Mouse (Mus musculus) forebrain, embryonic 13.5 days (tissue): ENCODE results near the gene Ssh2. TPM values are rescaled to one million over a fixed set of nuclear protein-coding genes. Genes with fewer than 3 reads are reported as not detected.

ENCODE experiments used
- polyA plus RNA-seq: library from polyadenylated mRNA; unstranded; fragments of >200 nt; fragmentation: Nextera tagmentation; extraction: Ambion mirVana; gene quantifications from 2 replicates; pipeline ENCODE4 v1.2.1, GENCODE M21; 2015

The Ssh2 gene
- polyA plus RNA-seq, 1 experiment from 2014 or later: 13.9 TPM

Other genes with a start within 250 kb of the Ssh2 start
- 0.14 and 0.44 TPM in 2 replicates for gene Slc6a4, start 217.7 kb upstream of the Ssh2 start, polyA plus RNA-seq
- 72.5 and 77.9 TPM in 2 replicates for gene Nsrp1, start 137.9 kb upstream of the Ssh2 start, polyA plus RNA-seq
- gene Efcab5, start 27.3 kb upstream of the Ssh2 start, polyA plus RNA-seq: 0.39 and 0.79 TPM in 2 replicates
- 0.05 and 0.11 TPM in 2 replicates for gene Coro6, start 246.1 kb downstream of the Ssh2 start, polyA plus RNA-seq